Mouse (Mus musculus) E14TG2a.4 (cell line): ENCODE measurements around the gene Fbxo9.

Experiments used
- CTCF ChIP-seq: conservative IDR thresholded peaks from 2 replicates; pipeline ENCODE4 v1.5.1; 2014; ENCODE audit warnings: low read length
- POU5F1 ChIP-seq: IDR thresholded peaks from 2 replicates; pipeline ENCODE4 v1.6.1; 2014; ENCODE audit warnings: low read length, borderline replicate concordance

DNA sequence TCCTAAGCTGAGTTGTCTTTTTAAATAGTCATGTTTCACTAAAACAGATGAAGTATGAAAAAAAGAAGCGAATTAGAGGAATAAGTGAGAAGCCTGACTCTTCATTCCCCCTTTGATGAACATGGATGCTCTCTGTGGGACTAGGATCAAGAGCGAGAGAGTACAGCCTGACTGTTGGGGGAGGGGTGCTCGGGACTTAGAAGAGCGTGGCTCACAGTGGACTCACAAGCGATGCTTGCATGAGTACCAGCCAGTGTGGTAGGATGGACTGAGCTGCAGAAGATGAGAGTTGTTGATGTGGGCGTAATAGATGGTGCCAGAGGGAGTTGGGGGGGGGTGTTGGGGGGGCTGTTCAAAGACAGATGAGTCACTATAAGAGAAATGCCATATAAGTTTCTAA, 37.8 kb upstream of the Fbxo9 start:
- no peak for TF ChIP-seq POU5F1
- no peak for TF ChIP-seq CTCF
